Mouse (Mus musculus): ENCODE results near the gene Colca2. TPM values are rescaled to one million over a fixed set of nuclear protein-coding genes. Genes with fewer than 3 reads are reported as not detected.

The Colca2 gene
- polyA plus RNA-seq, 1 experiment from 2014 or later = 4.3 TPM

DNA sequence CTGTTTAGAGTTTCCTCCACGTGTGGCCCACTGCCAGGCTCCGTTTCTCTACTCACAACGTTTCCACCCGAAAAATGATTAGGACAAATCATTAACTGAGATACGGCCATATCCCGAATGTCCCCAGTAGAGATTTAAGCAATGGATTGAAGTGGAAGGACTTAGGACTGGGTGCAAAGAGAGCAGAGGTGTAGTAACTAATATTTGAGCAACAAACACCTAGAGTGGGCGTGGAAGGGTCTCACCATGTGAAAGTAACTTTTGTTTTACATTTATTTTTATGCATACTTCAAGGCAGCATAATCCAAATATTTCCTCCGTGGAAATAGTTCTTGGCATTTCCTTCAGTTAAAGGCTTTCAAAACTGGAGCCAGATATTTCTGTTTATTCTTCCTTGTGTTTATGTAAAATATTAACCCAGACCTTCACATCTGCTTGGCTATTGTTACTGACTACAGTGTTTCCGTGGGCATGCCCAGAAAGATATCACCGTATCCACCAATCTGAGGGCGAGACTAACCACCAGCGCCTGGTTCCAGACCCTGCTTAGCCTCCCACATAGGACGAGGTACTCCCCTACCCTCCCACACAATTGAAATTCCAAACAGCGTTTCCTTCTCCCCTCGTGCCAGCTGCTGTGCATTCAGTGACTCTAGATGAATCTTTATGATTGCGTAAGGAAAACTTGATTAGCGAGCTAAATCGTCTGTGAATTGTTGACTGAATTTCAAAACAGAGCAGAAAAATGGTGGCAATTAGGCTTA, 34.4 kb upstream of the Colca2 start:
- Histone ChIP-seq H3K9ac (ENCODE audit: low read depth, low read length) (no peak overlapping the region), H3K4me3 (ENCODE audit: low read depth, low read length) (no peak overlapping the region), H3K27me3 (replicated peaks; ENCODE audit: control insufficient read depth, insufficient read depth, low read length) (no peaks in the 10 kb centered on the region), H3K4me2 (ENCODE audit: low read depth, low read length) (no peak overlapping the region), H3K36me3 (ENCODE audit: control insufficient read depth, insufficient read depth, low read length) (no peaks in the 10 kb centered on the region), H3K27ac (replicated peaks; ENCODE audit: low read depth, low read length) (no peak overlapping the region), H3K4me1 (ENCODE audit: control insufficient read depth, insufficient read depth, low read length) (no peaks in the 10 kb centered on the region), H3K9me3 (ENCODE audit: control insufficient read depth, low read length) (no peaks in the 10 kb centered on the region)
- whole genome bisulfite sequencing = 56% methylated on average over 18 of the region's 18 CpGs
- ATAC-seq (ENCODE audit: low read depth) (peak; percentile 57; the same call in 1 of the 2 replicates), DNase-seq (ENCODE audit: low spot score) (peak; percentile 52)

DNA sequence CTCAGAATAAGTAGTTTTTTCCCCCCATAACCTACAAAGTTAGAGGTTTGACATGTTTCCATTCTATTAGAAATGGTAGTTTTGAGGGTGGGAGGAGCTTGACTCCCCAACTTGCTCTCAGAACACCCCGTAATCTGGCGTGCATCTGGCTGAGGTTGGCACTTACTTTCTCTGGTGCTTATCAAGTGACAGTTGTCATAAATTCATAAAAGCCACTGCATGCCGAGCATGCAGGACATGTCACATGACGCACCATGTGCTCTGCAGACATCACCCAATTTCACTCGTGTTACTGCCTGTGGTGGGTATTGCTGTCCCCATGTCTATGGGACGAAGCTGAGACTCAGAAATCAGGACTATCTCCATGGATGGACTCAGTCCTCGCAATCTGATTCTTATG, 32.1 kb upstream of the Colca2 start:
- Histone ChIP-seq H3K9ac (ENCODE audit: low read depth, low read length) (no peak overlapping the region), H3K4me3 (ENCODE audit: low read depth, low read length) (no peak overlapping the region), H3K27me3 (replicated peaks; ENCODE audit: control insufficient read depth, insufficient read depth, low read length) (no peaks in the 10 kb centered on the region), H3K9me3 (ENCODE audit: control insufficient read depth, low read length) (no peaks in the 10 kb centered on the region), H3K4me1 (ENCODE audit: control insufficient read depth, insufficient read depth, low read length) (no peaks in the 10 kb centered on the region), H3K4me2 (ENCODE audit: low read depth, low read length) (no peak overlapping the region), H3K36me3 (ENCODE audit: control insufficient read depth, insufficient read depth, low read length) (no peaks in the 10 kb centered on the region), H3K27ac (replicated peaks; ENCODE audit: low read depth, low read length) (no peak overlapping the region)
- WGBS = 83% methylated on average over 7 of the region's 7 CpGs
- DNase-seq (ENCODE audit: low spot score) (no peak), ATAC-seq (ENCODE audit: low read depth) (no peak)

DNA sequence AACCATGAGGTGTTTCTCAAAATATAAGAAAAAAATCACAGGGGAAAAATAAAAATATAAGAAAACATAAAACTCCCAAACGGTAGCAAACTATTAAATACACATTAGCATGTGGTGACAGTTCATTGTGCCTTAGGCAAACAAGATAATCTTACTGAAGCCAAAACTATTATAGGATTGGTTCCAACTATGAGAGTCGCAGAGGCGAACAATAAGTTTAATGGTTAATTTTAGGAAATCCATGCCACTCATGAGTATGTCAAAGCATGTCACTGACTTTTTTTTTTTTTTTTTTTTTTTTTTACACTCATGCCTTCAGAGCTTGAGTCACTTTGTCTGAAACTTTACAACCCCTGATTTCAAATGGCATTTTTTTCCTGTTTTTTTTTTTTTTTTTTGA, 28.0 kb upstream of the Colca2 start:
- no peaks in the 10 kb centered on the region for H3K27me3 ChIP-seq (replicated peaks; ENCODE audit: control insufficient read depth, insufficient read depth, low read length)
- no peak overlapping the region for H3K9ac ChIP-seq (ENCODE audit: low read depth, low read length)
- DNase-seq (ENCODE audit: low spot score) (no peak), ATAC-seq (ENCODE audit: low read depth) (no peak)
- H3K9me3 ChIP-seq (ENCODE audit: control insufficient read depth, low read length) = no peaks in the 10 kb centered on the region
- H3K27ac ChIP-seq (replicated peaks; ENCODE audit: low read depth, low read length) = no peak overlapping the region
- no peak overlapping the region for H3K4me3 ChIP-seq (ENCODE audit: low read depth, low read length)
- H3K4me2 ChIP-seq (ENCODE audit: low read depth, low read length) = no peak overlapping the region
- 78% methylated on average over 3 of the region's 3 CpGs for WGBS
- no peaks in the 10 kb centered on the region for H3K36me3 ChIP-seq (ENCODE audit: control insufficient read depth, insufficient read depth, low read length)
- H3K4me1 ChIP-seq (ENCODE audit: control insufficient read depth, insufficient read depth, low read length) = no peaks in the 10 kb centered on the region

DNA sequence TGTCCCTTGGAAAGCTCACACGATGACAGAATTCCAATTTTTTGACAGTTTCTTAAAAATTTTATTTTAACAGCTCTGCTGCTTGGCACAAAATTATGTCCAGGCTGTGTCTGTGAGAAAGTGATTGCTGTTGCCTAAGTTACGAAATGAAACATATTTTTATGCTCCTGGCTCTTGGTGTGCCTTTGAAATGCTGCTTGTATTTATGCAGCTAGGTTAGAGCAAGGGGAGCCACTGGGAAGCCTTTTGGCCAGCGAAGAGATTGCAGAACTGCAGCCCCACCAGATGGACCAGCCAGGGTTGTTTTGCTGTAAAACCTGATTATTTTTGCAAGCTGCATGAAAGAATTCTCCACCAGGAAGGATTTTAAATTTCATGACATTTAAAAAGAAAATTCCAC, 26.8 kb upstream of the Colca2 start:
- Histone ChIP-seq H3K4me2 (ENCODE audit: low read depth, low read length) (no peak overlapping the region), H3K36me3 (ENCODE audit: control insufficient read depth, insufficient read depth, low read length) (no peaks in the 10 kb centered on the region), H3K4me1 (ENCODE audit: control insufficient read depth, insufficient read depth, low read length) (no peaks in the 10 kb centered on the region), H3K4me3 (ENCODE audit: low read depth, low read length) (no peak overlapping the region), H3K27me3 (replicated peaks; ENCODE audit: control insufficient read depth, insufficient read depth, low read length) (no peaks in the 10 kb centered on the region), H3K9me3 (ENCODE audit: control insufficient read depth, low read length) (no peaks in the 10 kb centered on the region), H3K27ac (replicated peaks; ENCODE audit: low read depth, low read length) (no peak overlapping the region), H3K9ac (ENCODE audit: low read depth, low read length) (no peak overlapping the region)
- DNase-seq (ENCODE audit: low spot score) (no peak), ATAC-seq (ENCODE audit: low read depth) (no peak)
- 68% methylated on average over 3 of the region's 3 CpGs for WGBS

DNA sequence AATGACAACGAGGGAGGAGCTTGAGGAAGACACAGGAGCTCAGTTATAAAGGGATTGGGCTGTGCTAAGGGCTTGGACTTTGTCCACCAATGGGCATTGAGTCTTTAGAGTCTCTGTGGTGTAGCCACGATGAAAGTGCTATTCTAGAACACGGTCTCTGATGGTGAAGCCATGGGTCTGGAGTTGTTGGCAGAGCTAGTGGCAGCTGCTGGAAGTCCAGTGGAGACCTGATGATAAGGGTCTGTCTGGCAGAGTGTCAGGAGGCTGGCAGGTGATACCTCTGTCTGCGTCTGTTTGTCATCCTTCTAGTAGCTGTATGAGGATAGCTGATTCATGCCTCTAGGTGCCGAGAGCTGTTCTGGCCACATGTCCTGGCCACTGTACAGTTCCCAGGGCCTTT, 25.6 kb upstream of the Colca2 start:
- H3K9me3 ChIP-seq (ENCODE audit: control insufficient read depth, low read length) = no peaks in the 10 kb centered on the region
- H3K4me2 ChIP-seq (ENCODE audit: low read depth, low read length) = no peak overlapping the region
- H3K4me1 ChIP-seq (ENCODE audit: control insufficient read depth, insufficient read depth, low read length) = no peaks in the 10 kb centered on the region
- H3K27ac ChIP-seq (replicated peaks; ENCODE audit: low read depth, low read length) = no peak overlapping the region
- H3K9ac ChIP-seq (ENCODE audit: low read depth, low read length) = no peak overlapping the region
- H3K27me3 ChIP-seq (replicated peaks; ENCODE audit: control insufficient read depth, insufficient read depth, low read length) = no peaks in the 10 kb centered on the region
- H3K36me3 ChIP-seq (ENCODE audit: control insufficient read depth, insufficient read depth, low read length) = no peaks in the 10 kb centered on the region
- DNase-seq (ENCODE audit: low spot score) (no peak), ATAC-seq (ENCODE audit: low read depth) (no peak)
- no peak overlapping the region for H3K4me3 ChIP-seq (ENCODE audit: low read depth, low read length)
- 81% methylated on average over 5 of the region's 5 CpGs for WGBS

DNA sequence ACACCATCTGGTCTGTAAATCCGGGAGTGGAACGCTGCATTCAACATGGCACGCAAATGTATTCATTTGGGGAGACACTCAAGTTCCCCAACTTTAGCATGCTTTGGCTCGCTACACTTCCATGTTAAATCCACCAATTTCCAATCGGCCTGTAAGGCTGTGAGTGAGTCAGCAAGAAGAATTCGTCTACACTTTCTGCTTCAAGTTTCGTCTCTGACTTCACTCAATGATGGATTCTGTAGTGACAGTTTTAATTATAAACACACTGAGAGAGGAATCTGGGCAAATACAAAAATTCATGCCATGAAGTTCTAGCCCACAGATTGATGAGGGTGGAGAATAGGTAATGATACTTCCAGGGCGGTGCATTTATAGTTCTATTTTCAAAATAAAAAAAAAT, 15.2 kb upstream of the Colca2 start:
- ATAC-seq (ENCODE audit: low read depth) = no peak
- no peak overlapping the region for H3K27ac ChIP-seq (replicated peaks; ENCODE audit: low read depth, low read length)
- H3K4me3 ChIP-seq (ENCODE audit: low read depth, low read length) = no peak overlapping the region
- H3K9me3 ChIP-seq (ENCODE audit: control insufficient read depth, low read length) = no peaks in the 10 kb centered on the region
- no peak overlapping the region for H3K9ac ChIP-seq (ENCODE audit: low read depth, low read length)
- no peak overlapping the region for H3K4me2 ChIP-seq (ENCODE audit: low read depth, low read length)
- no peaks in the 10 kb centered on the region for H3K36me3 ChIP-seq (ENCODE audit: control insufficient read depth, insufficient read depth, low read length)
- no peaks in the 10 kb centered on the region for H3K4me1 ChIP-seq (ENCODE audit: control insufficient read depth, insufficient read depth, low read length)
- 53% methylated on average over 8 of the region's 8 CpGs for WGBS
- no peak for DNase-seq (ENCODE audit: low spot score)
- no peaks in the 10 kb centered on the region for H3K27me3 ChIP-seq (replicated peaks; ENCODE audit: control insufficient read depth, insufficient read depth, low read length)

DNA sequence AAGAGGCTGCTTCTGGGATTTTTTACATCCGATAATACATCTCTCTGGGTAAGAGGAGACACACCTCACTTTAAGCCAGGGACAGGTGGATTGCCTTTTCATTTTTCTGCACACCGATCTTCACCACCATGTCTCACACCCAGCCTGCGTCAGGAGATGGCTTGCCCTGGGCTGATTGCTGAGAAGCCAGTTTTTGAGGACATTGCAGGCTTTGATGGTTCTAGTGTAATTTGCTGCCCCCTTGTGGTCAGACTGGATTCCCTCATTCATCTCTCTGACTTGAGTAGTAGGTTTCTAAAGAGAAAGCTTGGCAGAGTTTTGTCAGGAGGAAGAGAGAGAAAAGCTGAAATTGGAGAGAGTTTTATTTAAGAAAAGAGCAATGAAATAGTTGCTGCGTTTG, 14.3 kb upstream of the Colca2 start:
- no peak overlapping the region for H3K9ac ChIP-seq (ENCODE audit: low read depth, low read length)
- H3K4me1 ChIP-seq (ENCODE audit: control insufficient read depth, insufficient read depth, low read length) = no peaks in the 10 kb centered on the region
- no peak overlapping the region for H3K27ac ChIP-seq (replicated peaks; ENCODE audit: low read depth, low read length)
- DNase-seq (ENCODE audit: low spot score) (peak; percentile 91), ATAC-seq (ENCODE audit: low read depth) (peak; percentile 60; the same call in 1 of the 2 replicates)
- H3K27me3 ChIP-seq (replicated peaks; ENCODE audit: control insufficient read depth, insufficient read depth, low read length) = no peaks in the 10 kb centered on the region
- H3K36me3 ChIP-seq (ENCODE audit: control insufficient read depth, insufficient read depth, low read length) = no peaks in the 10 kb centered on the region
- H3K4me3 ChIP-seq (ENCODE audit: low read depth, low read length) = no peak overlapping the region
- WGBS = 32% methylated on average over 4 of the region's 4 CpGs
- H3K4me2 ChIP-seq (ENCODE audit: low read depth, low read length) = no peak overlapping the region
- H3K9me3 ChIP-seq (ENCODE audit: control insufficient read depth, low read length) = no peaks in the 10 kb centered on the region

DNA sequence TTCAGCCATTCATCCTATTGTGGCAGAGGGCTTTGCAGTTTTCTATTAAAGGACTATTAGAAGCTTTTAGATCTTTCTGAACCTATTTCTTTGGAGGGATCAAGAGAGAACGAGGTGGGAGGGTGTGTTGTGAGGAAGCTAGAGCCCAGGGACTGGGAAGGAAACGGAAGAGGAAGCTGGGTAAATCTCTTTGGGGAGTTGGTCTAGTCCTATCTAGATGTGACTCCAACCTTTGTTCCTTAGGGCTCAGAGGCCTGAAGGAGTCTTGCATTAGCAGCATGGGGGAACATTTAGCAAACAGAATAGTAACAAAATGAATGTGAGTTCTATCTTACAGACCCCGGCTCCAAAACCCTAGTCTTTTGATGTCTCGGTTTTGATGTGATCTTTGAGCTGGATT, 12.6 kb upstream of the Colca2 start:
- no peaks in the 10 kb centered on the region for H3K36me3 ChIP-seq (ENCODE audit: control insufficient read depth, insufficient read depth, low read length)
- H3K4me2 ChIP-seq (ENCODE audit: low read depth, low read length) = no peak overlapping the region
- H3K27ac ChIP-seq (replicated peaks; ENCODE audit: low read depth, low read length) = no peak overlapping the region
- H3K9ac ChIP-seq (ENCODE audit: low read depth, low read length) = no peak overlapping the region
- H3K27me3 ChIP-seq (replicated peaks; ENCODE audit: control insufficient read depth, insufficient read depth, low read length) = no peaks in the 10 kb centered on the region
- 68% methylated on average over 4 of the region's 4 CpGs for WGBS
- peak; percentile 15; the same call in 1 of the 2 replicates for ATAC-seq (ENCODE audit: low read depth)
- no peaks in the 10 kb centered on the region for H3K4me1 ChIP-seq (ENCODE audit: control insufficient read depth, insufficient read depth, low read length)
- no peaks in the 10 kb centered on the region for H3K9me3 ChIP-seq (ENCODE audit: control insufficient read depth, low read length)
- no peak overlapping the region for H3K4me3 ChIP-seq (ENCODE audit: low read depth, low read length)
- no peak for DNase-seq (ENCODE audit: low spot score)

DNA sequence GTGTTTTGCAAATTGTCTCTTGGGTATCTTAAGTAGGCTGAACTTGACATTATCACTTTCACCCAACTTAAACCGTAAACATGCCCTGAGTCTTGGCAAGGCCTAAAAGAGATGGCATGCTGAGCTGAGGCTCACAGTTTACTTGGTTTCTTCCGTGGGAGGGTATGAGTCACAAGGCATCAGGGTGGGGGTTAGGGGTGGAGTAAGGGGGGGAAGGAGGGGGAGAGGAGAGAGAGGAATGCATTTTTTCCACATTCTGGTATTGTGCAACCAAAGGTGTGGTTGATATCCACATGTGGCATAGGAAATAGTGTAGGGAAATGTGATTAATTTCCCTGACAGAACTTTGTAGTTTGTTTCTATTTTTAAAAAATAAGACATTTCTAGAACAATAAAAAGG, 7.7 kb upstream of the Colca2 start:
- no peak overlapping the region for H3K9ac ChIP-seq (ENCODE audit: low read depth, low read length)
- H3K27ac ChIP-seq (replicated peaks; ENCODE audit: low read depth, low read length) = no peak overlapping the region
- no peaks in the 10 kb centered on the region for H3K27me3 ChIP-seq (replicated peaks; ENCODE audit: control insufficient read depth, insufficient read depth, low read length)
- no peaks in the 10 kb centered on the region for H3K4me1 ChIP-seq (ENCODE audit: control insufficient read depth, insufficient read depth, low read length)
- H3K36me3 ChIP-seq (ENCODE audit: control insufficient read depth, insufficient read depth, low read length) = no peaks in the 10 kb centered on the region
- no peaks in the 10 kb centered on the region for H3K9me3 ChIP-seq (ENCODE audit: control insufficient read depth, low read length)
- ATAC-seq (ENCODE audit: low read depth) (no peak), DNase-seq (ENCODE audit: low spot score) (no peak)
- 42% methylated on average over 2 of the region's 2 CpGs for WGBS
- no peak overlapping the region for H3K4me3 ChIP-seq (ENCODE audit: low read depth, low read length)
- H3K4me2 ChIP-seq (ENCODE audit: low read depth, low read length) = no peak overlapping the region

All from embryonic facial prominence, embryonic 14.5 days (tissue).